Mouse (Mus musculus) hindbrain, embryonic 11.5 days (tissue): ENCODE measurements around the gene Rpl38. TPM values are rescaled to one million over a fixed set of nuclear protein-coding genes. Genes with fewer than 3 reads are reported as not detected.

ENCODE experiments used
- ATAC-seq: fragments of 200-750 bp; cut with Nextera tagmentation; 2 replicates; pipeline ENCODE4 v1.8.0; 2017; ENCODE audit warnings: mild to moderate bottlenecking, moderate TSS enrichment, moderate library complexity; ENCODE audit not compliant: low FRiP score
- DNase-seq: peaks from one replicate; pipeline ENCODE4 v3.0.0-alpha.2; 2015; ENCODE audit warnings: low spot score
- H3K27ac ChIP-seq: fragments of 300-500 bp; sonication (generic); 2 replicates; pipeline ENCODE4 v1.5.1; 2014; ENCODE audit warnings: mild to moderate bottlenecking, low read depth, low read length
- H3K27me3 ChIP-seq: fragments of 300-500 bp; sonication (generic); 2 replicates; pipeline ENCODE4 v1.6.1; 2014; ENCODE audit warnings: mild to moderate bottlenecking, low read length, moderate library complexity, mixed read lengths; ENCODE audit not compliant: control insufficient read depth, insufficient read depth
- H3K36me3 ChIP-seq: fragments of 300-500 bp; sonication (generic); 2 replicates; pipeline ENCODE4 v1.6.1; 2014; ENCODE audit warnings: mild to moderate bottlenecking, low read length, moderate library complexity, mixed read lengths; ENCODE audit not compliant: control insufficient read depth, insufficient read depth
- H3K4me1 ChIP-seq: fragments of 300-500 bp; sonication (generic); replicated peaks from 2 replicates; pipeline ENCODE4 v1.6.1; 2014; ENCODE audit warnings: low read length, mixed read lengths; ENCODE audit not compliant: control insufficient read depth, insufficient read depth
- H3K4me2 ChIP-seq: fragments of 300-500 bp; sonication (generic); replicated peaks from 2 replicates; pipeline ENCODE4 v1.6.1; 2014; ENCODE audit warnings: mild to moderate bottlenecking, low read depth, low read length
- H3K4me3 ChIP-seq: fragments of 300-500 bp; sonication (generic); 2 replicates; pipeline ENCODE4 v1.5.1; 2014; ENCODE audit warnings: low read depth, low read length
- H3K9ac ChIP-seq: fragments of 300-500 bp; sonication (generic); 2 replicates; pipeline ENCODE4 v1.6.1; 2014; ENCODE audit warnings: low read depth, low read length
- H3K9me3 ChIP-seq: fragments of 300-500 bp; sonication (generic); 2 replicates; pipeline ENCODE4 v1.6.1; 2016; ENCODE audit warnings: low read length; ENCODE audit not compliant: control insufficient read depth
- WGBS: fragments of 180-500 bp; shearing (Covaris S2); extraction: QIAGEN DNeasy Blood & Tissue Kit; methylation state at CpG from one replicate; pipeline ENCODE4 v1.1.7; 2014; 5-methylcytosine and 5-hydroxymethylcytosine counted together
- polyA plus RNA-seq: library from polyadenylated mRNA; unstranded; fragments of >200 nt; fragmentation: Nextera tagmentation; extraction: Ambion mirVana; gene quantifications from 2 replicates; pipeline ENCODE4 v1.2.1, GENCODE M21; 2014

The Rpl38 gene
- polyA plus RNA-seq, 1 experiment from 2014 or later = 833 TPM

- H3K36me3 ChIP-seq = peaks cover 10% of the 10 kb centered on the region; the same call in 1 of the 2 replicates
- H3K27me3 ChIP-seq = no peaks in the 10 kb centered on the region
- H3K27ac ChIP-seq = no peak overlapping the region
- H3K4me3 ChIP-seq = peak overlapping the region; percentile 52
- H3K9ac ChIP-seq = peak overlapping the region; percentile 51; the same call in 1 of the 2 replicates
- DNase-seq (no peak), ATAC-seq (no peak)
- 48% methylated on average over 9 of the region's 9 CpGs for WGBS
- no peaks in the 10 kb centered on the region for H3K9me3 ChIP-seq
- H3K4me2 ChIP-seq = peak overlapping the region; percentile 77
- H3K4me1 ChIP-seq = 0 out of 2 replicates have a peak, but pooled peaks cover 2% of the 10 kb centered on the region
Measured at GRCm38 (mm10) chr11:114676896-114677530, 8.7 kb downstream of the Rpl38 start.

- ATAC-seq (no peak), DNase-seq (no peak)
- H3K4me1 ChIP-seq = 0 out of 2 replicates have a peak, but pooled peaks cover 2% of the 10 kb centered on the region
- no peaks in the 10 kb centered on the region for H3K27me3 ChIP-seq
- no peak overlapping the region for H3K4me3 ChIP-seq
- no peaks in the 10 kb centered on the region for H3K9me3 ChIP-seq
- H3K36me3 ChIP-seq = no peaks in the 10 kb centered on the region
- no peak overlapping the region for H3K9ac ChIP-seq
- 84% methylated on average over 8 of the region's 8 CpGs for WGBS
- no peak overlapping the region for H3K4me2 ChIP-seq
- H3K27ac ChIP-seq = no peak overlapping the region
Measured at GRCm38 (mm10) chr11:114679582-114679981, 11.3 kb downstream of the Rpl38 start.

GRCm38 (mm10) chr11:114680291-114680690 lies 12.0 kb downstream of the Rpl38 start:
- no peak overlapping the region for H3K9ac ChIP-seq
- ATAC-seq (no peak), DNase-seq (no peak)
- H3K9me3 ChIP-seq = no peaks in the 10 kb centered on the region
- H3K4me3 ChIP-seq = no peak overlapping the region
- no peaks in the 10 kb centered on the region for H3K27me3 ChIP-seq
- 0 out of 2 replicates have a peak, but pooled peaks cover 2% of the 10 kb centered on the region for H3K4me1 ChIP-seq
- H3K27ac ChIP-seq = no peak overlapping the region
- no peak overlapping the region for H3K4me2 ChIP-seq
- no peaks in the 10 kb centered on the region for H3K36me3 ChIP-seq
- WGBS = 68% methylated on average over 10 of the region's 10 CpGs

DNA sequence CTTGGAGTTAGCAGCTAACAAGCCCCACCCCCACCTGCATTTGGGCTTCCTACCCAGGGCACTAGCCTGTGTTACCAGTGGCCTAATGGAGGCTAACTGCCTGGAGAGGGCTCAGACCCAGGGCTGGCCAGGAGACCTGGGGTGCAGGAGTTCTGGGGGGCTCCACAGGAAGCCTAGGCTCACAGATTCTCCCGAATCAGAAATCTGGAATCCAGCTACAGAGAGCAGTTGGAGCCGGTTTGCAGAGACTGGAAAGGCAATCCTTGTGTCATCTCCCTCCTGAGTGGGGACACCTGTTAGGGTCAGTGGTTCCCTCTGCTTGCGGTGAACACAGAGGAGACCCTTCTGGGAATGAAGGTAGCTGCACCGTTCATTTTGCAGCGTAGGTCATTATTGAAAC lies 12.7 kb downstream of the Rpl38 start:
- H3K9ac ChIP-seq = no peak overlapping the region
- 0 out of 2 replicates have a peak, but pooled peaks cover 2% of the 10 kb centered on the region for H3K4me1 ChIP-seq
- H3K36me3 ChIP-seq = no peaks in the 10 kb centered on the region
- no peak overlapping the region for H3K4me3 ChIP-seq
- no peak overlapping the region for H3K27ac ChIP-seq
- H3K9me3 ChIP-seq = no peaks in the 10 kb centered on the region
- H3K27me3 ChIP-seq = no peaks in the 10 kb centered on the region
- ATAC-seq (no peak), DNase-seq (no peak)
- no peak overlapping the region for H3K4me2 ChIP-seq
- 56% methylated on average over 5 of the region's 5 CpGs for WGBS

- DNase-seq = no peak
- Histone ChIP-seq H3K27ac (no peak overlapping the region), H3K36me3 (no peaks in the 10 kb centered on the region), H3K9ac (no peak overlapping the region), H3K4me3 (no peak overlapping the region), H3K27me3 (no peaks in the 10 kb centered on the region), H3K4me1 (0 out of 2 replicates have a peak, but pooled peaks cover 2% of the 10 kb centered on the region), H3K9me3 (no peaks in the 10 kb centered on the region), H3K4me2 (no peak overlapping the region)
- WGBS = 95% methylated on average over 13 of the region's 13 CpGs
- no peak for ATAC-seq
Measured at GRCm38 (mm10) chr11:114682321-114682900, 14.1 kb downstream of the Rpl38 start.

- Histone ChIP-seq H3K27ac (no peak overlapping the region), H3K4me3 (no peak overlapping the region), H3K4me2 (no peak overlapping the region), H3K9me3 (no peaks in the 10 kb centered on the region), H3K27me3 (no peaks in the 10 kb centered on the region), H3K9ac (no peak overlapping the region), H3K4me1 (0 out of 2 replicates have a peak, but pooled peaks cover 2% of the 10 kb centered on the region), H3K36me3 (no peaks in the 10 kb centered on the region)
- DNase-seq = no peak
- ATAC-seq = no peak
- WGBS = 85% methylated on average over 10 of the region's 10 CpGs
Measured at GRCm38 (mm10) chr11:114683029-114683721, 14.9 kb downstream of the Rpl38 start.

DNA sequence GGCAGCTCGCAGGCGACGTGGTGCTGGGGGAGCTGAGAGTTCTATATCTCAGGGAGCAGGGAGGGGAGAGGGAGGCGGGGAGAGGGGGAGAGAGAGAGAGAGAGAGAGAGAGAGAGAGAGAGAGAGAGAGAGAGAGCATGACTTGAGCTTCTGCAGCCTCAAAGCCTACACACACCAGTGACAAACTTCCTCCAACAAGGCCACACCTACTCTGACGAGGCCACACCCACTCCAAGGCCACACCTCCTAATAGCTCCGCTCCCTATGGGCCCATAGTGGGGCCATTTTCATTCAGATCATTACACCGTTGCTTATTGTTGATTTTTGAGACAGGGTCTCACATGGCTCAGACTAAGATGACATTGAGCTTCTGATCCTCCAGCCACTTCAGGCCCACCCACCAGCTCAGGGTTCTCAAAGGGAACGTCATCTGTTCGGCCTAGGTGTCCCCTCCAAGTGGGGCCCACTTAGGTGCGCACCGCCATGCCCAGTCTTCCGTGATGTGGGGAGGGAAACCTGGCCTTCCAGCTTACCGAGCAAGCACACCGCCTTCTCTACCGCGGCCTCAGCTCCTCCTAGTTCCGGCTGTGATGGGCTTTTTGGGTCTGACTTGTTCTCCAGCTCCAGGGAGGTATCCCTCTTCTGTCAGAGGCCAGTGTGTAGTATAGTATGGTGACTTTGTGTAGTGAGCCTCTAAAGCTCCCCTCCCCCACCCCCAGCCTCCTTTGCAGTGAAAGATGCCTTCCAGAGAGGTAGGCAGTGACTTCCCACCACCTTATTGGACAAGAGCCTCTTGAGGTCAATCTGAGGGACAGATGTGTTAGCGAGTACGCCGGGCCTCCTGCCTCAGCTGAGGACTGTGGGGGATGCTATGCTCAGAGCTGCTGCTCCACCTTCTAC lies 15.6 kb downstream of the Rpl38 start:
- Histone ChIP-seq H3K27me3 (no peaks in the 10 kb centered on the region), H3K4me3 (no peak overlapping the region), H3K27ac (no peak overlapping the region), H3K4me1 (0 out of 2 replicates have a peak, but pooled peaks cover 2% of the 10 kb centered on the region), H3K9me3 (no peaks in the 10 kb centered on the region), H3K4me2 (no peak overlapping the region), H3K9ac (no peak overlapping the region), H3K36me3 (no peaks in the 10 kb centered on the region)
- DNase-seq = no peak
- ATAC-seq = no peak
- WGBS = 74% methylated on average over 19 of the region's 20 CpGs

GRCm38 (mm10) chr11:114684627-114685373 lies 16.5 kb downstream of the Rpl38 start:
- no peaks in the 10 kb centered on the region for H3K27me3 ChIP-seq
- WGBS = 70% methylated on average over 14 of the region's 14 CpGs
- H3K4me3 ChIP-seq = no peak overlapping the region
- ATAC-seq (no peak), DNase-seq (no peak)
- no peak overlapping the region for H3K4me2 ChIP-seq
- no peaks in the 10 kb centered on the region for H3K9me3 ChIP-seq
- no peak overlapping the region for H3K27ac ChIP-seq
- H3K36me3 ChIP-seq = no peaks in the 10 kb centered on the region
- no peak overlapping the region for H3K9ac ChIP-seq
- H3K4me1 ChIP-seq = 0 out of 2 replicates have a peak, but pooled peaks cover 2% of the 10 kb centered on the region
